Mouse (Mus musculus): ENCODE measurements around the gene Cdk6.
"Not testable (repeated sequence)": the region's sequence is repeated elsewhere in the genome, so short reads cannot be mapped to it uniquely, and the experiment has no call there.

Cdk6 gene

GRCm38 (mm10) chr5:3345540-3345939 is 4.3 kb downstream of the Cdk6 start:
- not testable (repeated sequence) for DNase-seq (ENCODE audit: low spot score)

GRCm38 (mm10) chr5:3349393-3349792 is 8.1 kb downstream of the Cdk6 start:
- DNase-seq (ENCODE audit: low spot score) = not testable (repeated sequence)

GRCm38 (mm10) chr5:3351836-3352235 is 10.6 kb downstream of the Cdk6 start:
- not testable (repeated sequence) for DNase-seq (ENCODE audit: low spot score)

GRCm38 (mm10) chr5:3352314-3352713 is 11.0 kb downstream of the Cdk6 start:
- DNase-seq (ENCODE audit: low spot score) = no peak

GRCm38 (mm10) chr5:3352827-3353226 is 11.5 kb downstream of the Cdk6 start:
- no peak for DNase-seq (ENCODE audit: low spot score)

- no peak for DNase-seq (ENCODE audit: low spot score)
Measured at GRCm38 (mm10) chr5:3354307-3354706, 13.0 kb downstream of the Cdk6 start.

GRCm38 (mm10) chr5:3355032-3355536 is 13.8 kb downstream of the Cdk6 start:
- DNase-seq (ENCODE audit: low spot score) = no peak

- no peak for DNase-seq (ENCODE audit: low spot score)
Measured at GRCm38 (mm10) chr5:3355560-3356260, 14.4 kb downstream of the Cdk6 start.

GRCm38 (mm10) chr5:3356261-3356778 is 15.0 kb downstream of the Cdk6 start:
- DNase-seq (ENCODE audit: low spot score) = no peak

- DNase-seq (ENCODE audit: low spot score) = no peak
Measured at GRCm38 (mm10) chr5:3357496-3357895, 16.2 kb downstream of the Cdk6 start.

GRCm38 (mm10) chr5:3358687-3359520 is 17.6 kb downstream of the Cdk6 start:
- no peak for DNase-seq (ENCODE audit: low spot score)

- no peak for DNase-seq (ENCODE audit: low spot score)
Measured at GRCm38 (mm10) chr5:3359914-3360313, 18.6 kb downstream of the Cdk6 start.

- no peak for DNase-seq (ENCODE audit: low spot score)
Measured at GRCm38 (mm10) chr5:3361252-3361651, 20.0 kb downstream of the Cdk6 start.

GRCm38 (mm10) chr5:3362111-3362510 is 20.8 kb downstream of the Cdk6 start:
- DNase-seq (ENCODE audit: low spot score) = no peak

- peak; percentile 22 for DNase-seq (ENCODE audit: low spot score)
Measured at GRCm38 (mm10) chr5:3363036-3363983, 22.0 kb downstream of the Cdk6 start.

GRCm38 (mm10) chr5:3367045-3367444 is 25.8 kb downstream of the Cdk6 start:
- no peak for DNase-seq (ENCODE audit: low spot score)

- no peak for DNase-seq (ENCODE audit: low spot score)
Measured at GRCm38 (mm10) chr5:3369317-3369716, 28.0 kb downstream of the Cdk6 start.

- no peak for DNase-seq (ENCODE audit: low spot score)
Measured at GRCm38 (mm10) chr5:3371212-3371611, 29.9 kb downstream of the Cdk6 start.

- no peak for DNase-seq (ENCODE audit: low spot score)
Measured at GRCm38 (mm10) chr5:3373170-3373569, 31.9 kb downstream of the Cdk6 start.

GRCm38 (mm10) chr5:3374763-3375162 is 33.5 kb downstream of the Cdk6 start:
- DNase-seq (ENCODE audit: low spot score) = no peak

- DNase-seq (ENCODE audit: low spot score) = no peak
Measured at GRCm38 (mm10) chr5:3376167-3376566, 34.9 kb downstream of the Cdk6 start.

GRCm38 (mm10) chr5:3379252-3379651 is 38.0 kb downstream of the Cdk6 start:
- DNase-seq (ENCODE audit: low spot score) = no peak

All from yolk sac, embryonic 10.5 days (tissue).